Mouse (Mus musculus): ENCODE results near the gene Sun1. TPM values are rescaled to one million over a fixed set of nuclear protein-coding genes. Genes with fewer than 3 reads are reported as not detected.

The Sun1 gene
- 41.0 and 60.5 TPM in 2 replicates for polyA plus RNA-seq (2021; fragmentation: Nextera tagmentation)
- long read RNA-seq, experiment 1, full-length matches to known transcripts, result 161 of 493 reads
- long read RNA-seq, experiment 1, partial matches to known transcripts, result 68 of 493 reads
- long read RNA-seq, experiment 1, other reads (novel, unspliced or antisense), result 264 of 493 reads
- long read RNA-seq, experiment 2, transcript Sun1-205 (20 exons, 3,714 nt), result major isoform, 8 of 88 reads
- long read RNA-seq, experiment 2, partial matches to known transcripts, result 22 of 88 reads
- long read RNA-seq, experiment 2, other reads (novel, unspliced or antisense), result 49 of 88 reads

DNA sequence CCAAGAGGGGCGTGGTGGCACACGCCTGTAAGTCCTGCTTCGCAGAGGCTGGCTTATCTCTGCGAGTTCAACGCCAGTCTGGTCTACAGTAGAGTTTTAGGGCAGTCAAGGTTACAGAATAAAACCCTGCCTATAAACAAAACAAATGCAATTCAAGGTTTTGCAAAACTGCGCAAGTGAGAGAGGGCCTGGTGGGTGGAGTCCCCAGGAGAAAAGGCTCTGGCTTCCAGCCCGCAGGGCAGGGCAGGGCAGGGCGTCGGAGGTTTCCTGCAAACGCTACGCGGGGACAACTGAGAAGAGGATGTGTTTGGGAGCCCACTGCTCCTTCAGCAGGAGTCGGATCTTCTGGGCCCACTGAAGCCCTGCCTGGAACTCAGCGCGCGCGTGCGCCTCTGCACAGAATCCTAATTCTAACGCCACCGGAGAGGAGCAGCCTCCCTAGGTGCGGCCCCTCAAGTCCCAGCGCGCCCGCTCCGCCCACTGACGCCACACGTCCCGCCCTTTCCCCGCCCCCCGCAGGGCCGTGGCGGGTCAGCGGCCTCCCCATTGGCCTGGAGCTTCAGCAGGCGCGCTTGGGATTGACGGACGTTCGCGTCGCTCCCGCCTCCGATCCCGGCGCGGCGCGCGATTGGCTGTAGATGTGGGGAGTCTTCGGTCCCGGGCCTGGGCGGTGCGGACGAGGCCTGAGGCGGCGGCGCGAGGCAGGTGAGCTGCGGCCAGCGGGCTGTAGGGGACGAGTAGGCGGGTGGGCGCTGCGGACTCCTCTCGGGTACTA is at the start of gene Sun1:
Sun1 (plus strand) TSS at position 643 of the 775 bp plus-strand sequence.

DNA sequence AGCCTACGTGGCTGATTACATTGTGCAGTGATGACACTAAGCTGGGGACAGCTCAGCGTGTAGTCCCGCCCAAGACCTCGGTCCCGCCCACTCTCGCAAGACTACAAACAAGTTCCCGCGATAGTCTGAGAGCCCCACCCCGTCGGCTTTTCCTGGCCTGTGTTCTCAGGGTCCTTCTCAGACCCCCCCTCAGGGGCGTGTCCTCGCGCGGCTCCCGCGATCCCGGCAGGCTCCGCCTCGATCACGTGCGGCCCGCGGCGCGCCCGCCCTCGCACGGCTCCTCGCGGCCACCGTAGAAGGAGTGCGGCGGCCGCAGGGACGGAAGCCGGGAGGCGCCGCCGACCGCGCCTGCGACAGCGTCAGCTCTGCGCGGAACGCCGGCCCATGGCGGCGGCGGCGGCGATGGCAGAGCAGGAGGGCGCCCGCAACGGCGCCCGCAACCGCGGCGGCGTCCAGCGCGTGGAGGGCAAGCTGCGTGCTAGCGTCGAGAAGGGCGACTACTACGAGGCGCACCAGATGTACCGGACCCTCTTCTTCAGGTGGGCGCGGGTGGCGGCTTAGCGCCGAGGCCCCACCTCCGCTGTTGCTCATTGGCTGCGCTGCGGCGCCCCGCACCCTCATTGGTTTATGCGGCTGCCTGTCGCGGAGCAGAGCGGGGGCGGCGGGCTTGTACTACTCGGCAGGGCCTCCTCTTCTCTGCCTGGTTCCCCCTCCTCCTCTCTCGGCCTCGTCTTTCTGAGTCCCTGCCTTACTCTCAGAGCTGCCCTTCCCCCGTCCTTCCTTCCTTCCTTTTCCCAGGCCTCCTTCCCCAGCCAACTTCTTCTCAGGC is 51.9 kb downstream of the Sun1 start, which contains the start of gene Get4:
Get4 (plus strand) TSS at position 244 of the 829 bp plus-strand sequence.

Other genes starting within 250 kb of the Sun1 start
- 40.2 and 51.9 TPM in 2 replicates for gene Pdgfa, start 203.3 kb upstream of the Sun1 start, polyA plus RNA-seq (2021; fragmentation: Nextera tagmentation)
- 573 and 705 TPM in 2 replicates for gene Prkar1b, start 50.6 kb upstream of the Sun1 start, polyA plus RNA-seq (2021; fragmentation: Nextera tagmentation)
- gene Dnaaf5, start 50.4 kb upstream of the Sun1 start, polyA plus RNA-seq (2021; fragmentation: Nextera tagmentation), result 1.0 and 3.0 TPM in 2 replicates
- gene Get4, start 51.7 kb downstream of the Sun1 start, polyA plus RNA-seq (2021; fragmentation: Nextera tagmentation), result 52.9 and 96.7 TPM in 2 replicates
- 55.0 and 60.0 TPM in 2 replicates for gene Adap1, start 125.0 kb downstream of the Sun1 start, polyA plus RNA-seq (2021; fragmentation: Nextera tagmentation)
- 57.7 and 65.3 TPM in 2 replicates for gene Cox19, start 150.8 kb downstream of the Sun1 start, polyA plus RNA-seq (2021; fragmentation: Nextera tagmentation)
- not detected in 2 replicates for gene Cyp2w1, start 152.0 kb downstream of the Sun1 start, polyA plus RNA-seq (2021; fragmentation: Nextera tagmentation)
- gene Gpr146, start 177.1 kb downstream of the Sun1 start, polyA plus RNA-seq (2021; fragmentation: Nextera tagmentation), result 7.7 and 12.2 TPM in 2 replicates
- 0.33 and 0.64 TPM in 2 replicates for gene C130050O18Rik, start 204.6 kb downstream of the Sun1 start, polyA plus RNA-seq (2021; fragmentation: Nextera tagmentation)
- gene Gper1, start 222.5 kb downstream of the Sun1 start, polyA plus RNA-seq (2021; fragmentation: Nextera tagmentation), result 1.5 and 2.3 TPM in 2 replicates

Measured in left cerebral cortex, adult 6 months (tissue).